Mouse (Mus musculus) urinary bladder, adult 18-20 months (tissue): ENCODE measurements around the gene Taar9.
A peak's percentile ranks its signal among the peaks of the same experiment; 100 is the strongest.
"Not testable (repeated sequence)": the region's sequence is repeated elsewhere in the genome, so short reads cannot be mapped to it uniquely, and the experiment has no call there.

Experiments
- DNase-seq, 2 experiments: peaks; one replicate each; pipeline ENCODE4 v3.0.0; 2022; ENCODE audit warnings: low spot score in 2 of 2, mixed read lengths in 2 of 2

The Taar9 gene

GRCm38 (mm10) chr10:24109434-24109833 lies at the start of gene Taar9:
TSS of gene Taar9 (minus strand) at chr10:24109534.
- not testable (repeated sequence) for DNase-seq

- DNase-seq = no peak
Measured at GRCm38 (mm10) chr10:24158470-24159254, 49.3 kb upstream of the Taar9 start.

- DNase-seq = no peak
Measured at GRCm38 (mm10) chr10:24150086-24150485, 40.8 kb upstream of the Taar9 start.

GRCm38 (mm10) chr10:24149135-24149781 lies 39.9 kb upstream of the Taar9 start, which contains the start of gene Stx7:
TSS of gene Stx7 (plus strand) at chr10:24149302.
- peak; percentile 85 to 90 for DNase-seq

GRCm38 (mm10) chr10:24142735-24143134 lies 33.4 kb upstream of the Taar9 start:
- no peak for DNase-seq

GRCm38 (mm10) chr10:24138623-24139261 lies 29.4 kb upstream of the Taar9 start:
- no peak for DNase-seq

GRCm38 (mm10) chr10:24134071-24134645 lies 24.8 kb upstream of the Taar9 start:
- no peak for DNase-seq

GRCm38 (mm10) chr10:24133132-24133531 lies 23.8 kb upstream of the Taar9 start:
- no peak for DNase-seq

GRCm38 (mm10) chr10:24132273-24132672 lies 22.9 kb upstream of the Taar9 start:
- DNase-seq = no peak

- peak in 1 of 2 experiments; percentile 34 for DNase-seq
Measured at GRCm38 (mm10) chr10:24131451-24132262, 22.3 kb upstream of the Taar9 start.

GRCm38 (mm10) chr10:24111116-24111778 lies 1.9 kb upstream of the Taar9 start:
- no peak for DNase-seq

- no peak for DNase-seq
Measured at GRCm38 (mm10) chr10:24108236-24108635, 1.1 kb downstream of the Taar9 start.

- DNase-seq = no peak
Measured at GRCm38 (mm10) chr10:24107747-24108146, 1.6 kb downstream of the Taar9 start.

- DNase-seq = not testable (repeated sequence)
Measured at GRCm38 (mm10) chr10:24103299-24103698, 6.0 kb downstream of the Taar9 start.

- DNase-seq = not testable (repeated sequence)
Measured at GRCm38 (mm10) chr10:24101812-24102211, 7.5 kb downstream of the Taar9 start, which contains the start of gene Taar8c. TSS of gene Taar8c (minus strand) at chr10:24101912.

GRCm38 (mm10) chr10:24097010-24097409 lies 12.3 kb downstream of the Taar9 start:
- not testable (repeated sequence) for DNase-seq

- no peak for DNase-seq
Measured at GRCm38 (mm10) chr10:24092194-24092593, 17.1 kb downstream of the Taar9 start, which contains the start of gene Taar8b. TSS of gene Taar8b (minus strand) at chr10:24092294.

GRCm38 (mm10) chr10:24087168-24087567 lies 22.2 kb downstream of the Taar9 start:
- no peak for DNase-seq

- no peak for DNase-seq
Measured at GRCm38 (mm10) chr10:24086555-24086954, 22.8 kb downstream of the Taar9 start.

- no peak for DNase-seq
Measured at GRCm38 (mm10) chr10:24085936-24086335, 23.4 kb downstream of the Taar9 start.
